Mouse (Mus musculus) intestine, embryonic 15.5 days (tissue): ENCODE measurements around the gene Soat1. TPM values are rescaled to one million over a fixed set of nuclear protein-coding genes. Genes with fewer than 3 reads are reported as not detected.
A peak's percentile ranks its signal among the peaks of the same experiment; 100 is the strongest.

ENCODE experiments used
- ATAC-seq: fragments of 200-750 bp; cut with Nextera tagmentation; 2 replicates; pipeline ENCODE4 v1.8.0; 2017; ENCODE audit warnings: moderate TSS enrichment, moderate library complexity
- H3K27ac ChIP-seq: fragments of 300-500 bp; sonication (generic); 2 replicates; pipeline ENCODE4 v1.5.1; 2015; ENCODE audit warnings: mild to moderate bottlenecking, inconsistent platforms
- H3K27me3 ChIP-seq: fragments of 300-500 bp; sonication (generic); replicated peaks from 2 replicates; pipeline ENCODE4 v1.6.1; 2015; ENCODE audit warnings: inconsistent platforms
- H3K36me3 ChIP-seq: fragments of 300-500 bp; sonication (generic); 2 replicates; pipeline ENCODE4 v1.6.1; 2015; ENCODE audit warnings: inconsistent platforms
- H3K4me1 ChIP-seq: fragments of 300-500 bp; sonication (generic); replicated peaks from 2 replicates; pipeline ENCODE4 v1.6.1; 2015; ENCODE audit warnings: inconsistent platforms
- H3K4me2 ChIP-seq: fragments of 300-500 bp; sonication (generic); replicated peaks from 2 replicates; pipeline ENCODE4 v1.6.1; 2015; ENCODE audit warnings: mild to moderate bottlenecking, inconsistent platforms
- H3K4me3 ChIP-seq: fragments of 300-500 bp; sonication (generic); replicated peaks from 2 replicates; pipeline ENCODE4 v1.5.1; 2015; ENCODE audit warnings: inconsistent platforms
- H3K9ac ChIP-seq: fragments of 300-500 bp; sonication (generic); 2 replicates; pipeline ENCODE4 v1.6.1; 2015; ENCODE audit warnings: inconsistent platforms
- H3K9me3 ChIP-seq: fragments of 300-500 bp; sonication (generic); 2 replicates; pipeline ENCODE4 v1.6.1; 2016; ENCODE audit warnings: inconsistent platforms
- WGBS: fragments of 180-500 bp; shearing (Covaris S2); methylation state at CpG from one replicate; pipeline ENCODE4 v1.1.7; 2015; 5-methylcytosine and 5-hydroxymethylcytosine counted together
- polyA plus RNA-seq: library from polyadenylated mRNA; unstranded; fragments of >200 nt; fragmentation: Nextera tagmentation; extraction: Ambion mirVana; gene quantifications from 2 replicates; pipeline ENCODE4 v1.2.1, GENCODE M21; 2015

The Soat1 gene
- polyA plus RNA-seq, 1 experiment from 2014 or later: 88.6 TPM

GRCm38 (mm10) chr1:156481826-156482225, 7.7 kb upstream of the Soat1 start:
- no peaks in the 10 kb centered on the region for H3K4me1 ChIP-seq
- H3K9me3 ChIP-seq: no peaks in the 10 kb centered on the region
- H3K4me2 ChIP-seq: no peak overlapping the region
- 91% methylated on average over 3 of the region's 3 CpGs for WGBS
- H3K27me3 ChIP-seq: no peaks in the 10 kb centered on the region
- H3K36me3 ChIP-seq: no peaks in the 10 kb centered on the region
- no peak overlapping the region for H3K27ac ChIP-seq
- H3K4me3 ChIP-seq: no peak overlapping the region
- no peak overlapping the region for H3K9ac ChIP-seq
- ATAC-seq: no peak

- Histone ChIP-seq H3K9ac (no peak overlapping the region), H3K27ac (no peak overlapping the region), H3K27me3 (no peaks in the 10 kb centered on the region), H3K4me1 (peaks cover 6% of the 10 kb centered on the region; the same call in 1 of the 2 replicates), H3K4me2 (no peak overlapping the region), H3K9me3 (no peaks in the 10 kb centered on the region), H3K4me3 (no peak overlapping the region), H3K36me3 (no peaks in the 10 kb centered on the region)
- 55% methylated on average over 7 of the region's 7 CpGs for WGBS
- ATAC-seq: no peak
Observed at GRCm38 (mm10) chr1:156476535-156476934, 2.4 kb upstream of the Soat1 start.

DNA sequence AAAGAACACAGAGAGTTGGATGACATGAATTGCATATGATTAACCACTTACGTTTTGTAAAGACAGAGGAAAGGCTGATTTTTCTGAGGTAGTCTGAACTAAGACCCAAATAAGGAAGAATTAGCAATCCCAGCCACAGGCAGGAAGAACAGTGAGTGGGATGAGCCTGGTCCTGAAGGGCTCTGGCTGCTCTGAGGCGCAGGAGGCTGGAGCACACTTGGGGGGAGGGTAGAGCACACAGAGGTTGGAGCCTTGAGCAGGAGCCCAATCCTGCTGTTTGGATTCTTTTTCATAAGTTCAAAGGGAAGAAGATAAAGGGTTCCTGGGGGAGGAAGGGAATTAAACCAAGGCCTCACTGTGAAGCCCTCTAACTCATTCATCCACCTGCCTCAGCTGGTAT, 1.9 kb upstream of the Soat1 start:
- Histone ChIP-seq H3K36me3 (no peaks in the 10 kb centered on the region), H3K27me3 (no peaks in the 10 kb centered on the region), H3K4me1 (peaks cover 9% of the 10 kb centered on the region; the same call in 1 of the 2 replicates), H3K4me2 (no peak overlapping the region), H3K4me3 (no peak overlapping the region), H3K9ac (no peak overlapping the region), H3K9me3 (no peaks in the 10 kb centered on the region), H3K27ac (no peak overlapping the region)
- 39% methylated on average over 2 of the region's 2 CpGs for WGBS
- ATAC-seq: no peak

DNA sequence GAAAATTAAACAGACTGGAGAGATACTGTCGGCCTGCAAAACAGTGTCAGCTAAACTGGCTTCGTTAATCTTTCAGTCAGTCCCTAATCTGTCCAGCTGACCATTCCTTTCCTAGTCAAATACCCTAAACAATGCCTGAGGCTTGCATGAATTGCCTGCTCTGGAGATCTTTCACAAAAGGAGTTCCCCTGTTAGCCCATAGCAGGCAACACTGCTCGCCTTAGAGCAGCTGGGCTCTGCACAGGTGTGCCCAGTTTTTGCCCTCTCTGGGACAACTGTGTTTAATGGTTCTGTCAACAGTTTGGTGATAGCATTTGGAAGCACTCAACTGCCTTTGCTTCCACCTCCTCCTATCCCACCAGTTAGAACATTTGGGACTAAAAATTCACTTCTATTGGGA, 723 bp upstream of the Soat1 start:
- H3K4me2 ChIP-seq: no peak overlapping the region
- 62% methylated on average over 3 of the region's 3 CpGs for WGBS
- no peaks in the 10 kb centered on the region for H3K9me3 ChIP-seq
- H3K27me3 ChIP-seq: no peaks in the 10 kb centered on the region
- H3K36me3 ChIP-seq: no peaks in the 10 kb centered on the region
- H3K4me3 ChIP-seq: no peak overlapping the region
- no peak overlapping the region for H3K27ac ChIP-seq
- no peak overlapping the region for H3K9ac ChIP-seq
- no peak for ATAC-seq
- H3K4me1 ChIP-seq: peaks cover 9% of the 10 kb centered on the region; the same call in 1 of the 2 replicates

GRCm38 (mm10) chr1:156473003-156473402, 1.1 kb downstream of the Soat1 start:
- H3K4me3 ChIP-seq: peak overlapping the region; percentile 90
- H3K9me3 ChIP-seq: no peaks in the 10 kb centered on the region
- peak overlapping the region; percentile 28 for H3K9ac ChIP-seq
- H3K27ac ChIP-seq: peak overlapping the region; percentile 64
- 3% methylated on average over 11 of the region's 11 CpGs for WGBS
- peak overlapping the region; percentile 71 for H3K4me2 ChIP-seq
- H3K36me3 ChIP-seq: no peaks in the 10 kb centered on the region
- no peaks in the 10 kb centered on the region for H3K27me3 ChIP-seq
- peak; percentile 14 for ATAC-seq
- H3K4me1 ChIP-seq: peaks cover 9% of the 10 kb centered on the region; the same call in 1 of the 2 replicates

DNA sequence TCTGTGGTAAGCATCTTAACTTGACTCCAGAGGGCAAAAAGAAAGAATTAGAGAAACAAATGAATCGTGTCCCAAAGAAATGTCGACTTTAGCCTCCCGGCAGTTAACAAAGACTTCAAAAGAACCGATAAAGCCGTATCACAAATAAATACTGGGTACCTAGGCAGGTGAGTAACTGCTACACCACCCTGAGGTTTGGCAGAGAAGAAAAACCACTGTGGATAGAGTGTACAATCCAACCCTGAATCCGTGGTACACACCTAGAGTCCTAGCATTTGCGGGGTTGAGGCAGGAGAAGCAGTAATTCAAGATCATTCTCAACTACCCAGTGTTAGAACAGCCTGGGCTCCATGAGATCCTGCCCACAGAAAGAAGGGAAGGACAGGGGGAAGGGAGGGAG, 2.2 kb downstream of the Soat1 start:
- 68% methylated on average over 7 of the region's 7 CpGs for WGBS
- H3K27ac ChIP-seq: peak overlapping the region; percentile 79
- H3K4me2 ChIP-seq: peak overlapping the region; percentile 71
- H3K27me3 ChIP-seq: no peaks in the 10 kb centered on the region
- no peaks in the 10 kb centered on the region for H3K9me3 ChIP-seq
- no peaks in the 10 kb centered on the region for H3K36me3 ChIP-seq
- H3K9ac ChIP-seq: no peak overlapping the region
- peaks cover 9% of the 10 kb centered on the region; the same call in 1 of the 2 replicates for H3K4me1 ChIP-seq
- H3K4me3 ChIP-seq: peak overlapping the region; percentile 90
- no peak for ATAC-seq

GRCm38 (mm10) chr1:156471071-156471470, 3.1 kb downstream of the Soat1 start:
- Histone ChIP-seq H3K4me2 (peak overlapping the region; percentile 71), H3K9ac (no peak overlapping the region), H3K4me1 (peaks cover 7% of the 10 kb centered on the region; the same call in 1 of the 2 replicates), H3K36me3 (peaks cover 4% of the 10 kb centered on the region), H3K27me3 (no peaks in the 10 kb centered on the region), H3K27ac (peak overlapping the region; percentile 79), H3K4me3 (peak overlapping the region; percentile 19; the same call in 1 of the 2 replicates), H3K9me3 (no peaks in the 10 kb centered on the region)
- WGBS: 58% methylated on average over 3 of the region's 3 CpGs
- no peak for ATAC-seq

DNA sequence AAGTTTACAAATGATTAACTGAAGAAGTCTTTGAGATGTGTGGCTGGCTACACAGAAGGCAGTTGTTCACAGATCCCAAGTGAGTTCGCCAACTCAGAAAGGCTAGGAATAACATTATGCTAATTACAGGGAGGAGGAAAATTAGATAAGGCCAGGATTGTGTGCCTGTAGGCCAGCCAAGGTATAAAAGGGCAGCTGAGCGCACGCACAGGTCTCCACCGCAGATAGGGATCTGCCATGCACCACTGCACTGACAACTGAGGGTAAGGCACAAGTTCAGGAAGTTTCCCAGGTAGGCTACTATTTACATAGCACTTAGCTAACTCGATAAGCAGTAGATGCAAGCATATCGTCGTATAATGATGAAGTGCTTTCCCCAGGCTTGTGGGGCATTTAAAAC, 3.6 kb downstream of the Soat1 start:
- Histone ChIP-seq H3K4me1 (peaks cover 6% of the 10 kb centered on the region; the same call in 1 of the 2 replicates), H3K4me2 (peak overlapping the region; percentile 71), H3K9ac (no peak overlapping the region), H3K36me3 (peaks cover 8% of the 10 kb centered on the region), H3K27me3 (no peaks in the 10 kb centered on the region), H3K27ac (peak overlapping the region; percentile 79), H3K9me3 (no peaks in the 10 kb centered on the region), H3K4me3 (no peak overlapping the region)
- peak; percentile 86 for ATAC-seq
- 54% methylated on average over 7 of the region's 7 CpGs for WGBS

DNA sequence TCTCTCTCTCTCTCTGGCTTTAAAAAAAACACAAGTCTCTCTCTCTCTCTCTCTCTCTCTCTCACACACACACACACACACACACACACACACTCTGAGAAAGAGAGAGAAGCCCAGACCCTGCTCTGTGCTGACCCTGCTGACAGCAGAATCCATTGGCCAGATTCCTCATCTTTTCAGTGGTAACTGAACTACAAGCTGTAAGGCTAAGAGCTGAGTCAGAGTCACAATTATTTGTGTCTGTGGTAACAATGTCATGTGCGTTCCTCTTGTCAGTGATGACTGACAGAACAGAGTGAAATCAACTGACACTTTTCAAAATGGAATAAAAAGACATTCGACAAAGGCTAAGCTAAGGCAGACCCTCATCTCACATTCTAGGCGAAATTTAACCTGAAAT, 5.6 kb downstream of the Soat1 start:
- ATAC-seq: no peak
- H3K27ac ChIP-seq: 0 out of 2 replicates have a peak overlapping the region, but pooled peaks have one; percentile 17

GRCm38 (mm10) chr1:156467655-156468255, 6.4 kb downstream of the Soat1 start:
- Histone ChIP-seq H3K9ac (no peak overlapping the region), H3K4me1 (0 out of 2 replicates have a peak, but pooled peaks cover 7% of the 10 kb centered on the region), H3K4me2 (0 out of 2 replicates have a peak overlapping the region, but pooled peaks have one; percentile 4), H3K36me3 (peaks cover 9% of the 10 kb centered on the region), H3K4me3 (no peak overlapping the region), H3K27me3 (no peaks in the 10 kb centered on the region), H3K27ac (no peak overlapping the region), H3K9me3 (no peaks in the 10 kb centered on the region)
- WGBS: 67% methylated on average over 12 of the region's 12 CpGs
- 0 out of 2 replicates have a peak, but pooled peaks have one; percentile 7 for ATAC-seq

More for the DNA sequence above, 5.6 kb downstream of the Soat1 start:
- H3K9me3 ChIP-seq: no peaks in the 10 kb centered on the region
- no peak overlapping the region for H3K4me2 ChIP-seq
- H3K4me3 ChIP-seq: no peak overlapping the region
- peaks cover 9% of the 10 kb centered on the region for H3K36me3 ChIP-seq
- WGBS: 74% methylated on average over 3 of the region's 3 CpGs
- 0 out of 2 replicates have a peak, but pooled peaks cover 7% of the 10 kb centered on the region for H3K4me1 ChIP-seq
- H3K9ac ChIP-seq: no peak overlapping the region
- H3K27me3 ChIP-seq: no peaks in the 10 kb centered on the region

DNA sequence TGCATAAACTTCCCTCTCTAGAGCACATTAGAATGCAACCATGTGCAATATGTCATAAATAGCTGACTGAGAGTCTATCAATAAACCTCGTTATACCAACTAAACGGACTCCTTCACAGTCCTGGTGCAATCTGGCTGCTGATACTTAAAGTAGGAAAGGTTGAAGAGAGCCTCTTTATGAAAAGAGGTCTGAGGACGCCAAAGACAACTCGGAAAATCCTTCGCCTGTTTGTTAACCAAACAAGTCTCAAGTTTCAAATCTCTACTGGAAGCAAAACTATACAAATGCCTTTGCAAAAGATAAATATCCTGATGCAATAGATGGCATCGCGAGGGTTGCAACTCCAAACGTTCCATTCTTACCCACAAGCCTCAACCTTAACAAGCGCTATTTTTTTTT, 9.2 kb downstream of the Soat1 start:
- no peak overlapping the region for H3K4me2 ChIP-seq
- H3K27ac ChIP-seq: no peak overlapping the region
- ATAC-seq: no peak
- 0 out of 2 replicates have a peak, but pooled peaks cover 2% of the 10 kb centered on the region for H3K4me1 ChIP-seq
- no peak overlapping the region for H3K4me3 ChIP-seq
- H3K27me3 ChIP-seq: no peaks in the 10 kb centered on the region
- no peak overlapping the region for H3K9ac ChIP-seq
- no peaks in the 10 kb centered on the region for H3K9me3 ChIP-seq
- peaks cover 9% of the 10 kb centered on the region for H3K36me3 ChIP-seq
- WGBS: 70% methylated on average over 9 of the region's 9 CpGs

DNA sequence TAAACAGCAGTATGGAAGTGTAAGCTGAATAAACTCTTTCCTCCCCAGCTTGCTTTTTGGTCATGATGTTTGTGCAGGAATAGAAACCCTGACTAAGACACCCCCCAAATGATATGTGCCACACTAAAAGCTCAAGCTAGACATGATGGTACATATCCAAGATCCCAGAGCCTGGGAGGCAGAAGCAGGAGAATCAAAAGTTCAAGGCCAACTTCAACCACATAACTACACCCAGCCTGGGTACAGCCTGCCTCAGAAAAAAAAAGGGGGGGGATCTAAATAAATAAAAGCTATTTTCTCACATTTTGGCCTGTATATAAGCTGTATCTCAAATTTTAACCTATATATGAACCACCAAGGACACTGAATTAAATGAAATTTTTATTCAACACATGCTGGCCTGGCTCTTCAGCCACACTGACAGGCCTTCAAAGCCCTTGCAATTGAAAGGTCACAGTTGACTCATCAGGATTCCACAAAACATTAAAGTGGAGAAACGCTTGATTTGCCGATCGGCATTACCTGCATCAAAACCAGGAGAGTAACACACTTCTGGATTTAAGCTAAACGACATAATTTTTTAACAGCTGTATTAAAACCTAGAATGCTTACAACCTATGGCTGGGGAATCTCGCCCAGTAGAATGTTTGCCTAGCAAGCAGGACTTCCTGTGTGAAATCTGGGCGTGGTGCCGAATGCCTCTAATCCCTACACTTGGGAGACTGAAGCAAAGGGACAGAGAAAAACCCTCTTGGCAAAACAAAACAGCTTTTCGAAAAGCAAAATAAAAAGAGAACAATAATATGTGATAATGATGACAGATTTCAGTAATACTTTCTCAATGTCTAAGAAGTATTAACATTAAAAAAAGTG, 9.9 kb downstream of the Soat1 start:
- WGBS: 75% methylated on average over 8 of the region's 8 CpGs
- H3K36me3 ChIP-seq: peaks cover 9% of the 10 kb centered on the region

More for the DNA sequence above, 9.9 kb downstream of the Soat1 start:
- Histone ChIP-seq H3K9me3 (no peaks in the 10 kb centered on the region), H3K4me1 (0 out of 2 replicates have a peak, but pooled peaks cover 3% of the 10 kb centered on the region), H3K4me2 (no peak overlapping the region), H3K27me3 (no peaks in the 10 kb centered on the region), H3K4me3 (no peak overlapping the region), H3K9ac (no peak overlapping the region), H3K27ac (no peak overlapping the region)
- no peak for ATAC-seq
